Comparison of ENCODE assay signal across 8 mouse cellular contexts in genomic region chr16:37684634-37685441, GRCm38 (mm10). TPM values are rescaled to one million over a fixed set of nuclear protein-coding genes. Genes with fewer than 3 reads are reported as not detected.
DNase-seq lines count a peak whose midpoint lies in the region.

No protein-coding gene starts in this region.

- peak; percentile 84 for DNase-seq in Muller cell, postnatal 12 days (ENCODE audit: inconsistent ontology term)
- DNase-seq in cerebellum, adult 8-10 months, result peak; percentile 90
- DNase-seq in forelimb bud, embryonic 11.5 days (ENCODE audit: low read depth, low spot score), result peak; percentile 92
- DNase-seq in hindbrain, embryonic 10.5 days (ENCODE audit: low spot score), result peak; percentile 89
- peak; percentile 83 to 90 for DNase-seq in layer of hippocampus, postnatal 14 days (ENCODE audit: low spot score in 2 of 2)
- peak; percentile 88 for DNase-seq in lung, postnatal 14 days
- DNase-seq in retina, embryonic 14.5 days (ENCODE audit: low spot score), result peak; percentile 97
- DNase-seq in thymus, postnatal 4 days, result peak; percentile 86

- peak overlapping the region; percentile 95 for H3K27ac ChIP-seq in hindbrain, embryonic 10.5 days

- H3K27me3 ChIP-seq in hindbrain, embryonic 10.5 days (ENCODE audit: insufficient read depth, poor library complexity, severe bottlenecking), result no peaks in the 10 kb centered on the region

- peaks cover 52% of the 10 kb centered on the region for H3K4me1 ChIP-seq in hindbrain, embryonic 10.5 days (replicated peaks)

- H3K9me3 ChIP-seq in hindbrain, embryonic 10.5 days, result no peaks in the 10 kb centered on the region

- H3K4me3 ChIP-seq in hindbrain, embryonic 10.5 days, result peak overlapping the region; percentile 47

- WGBS in hindbrain, embryonic 10.5 days, result 3% methylated on average over 25 of the region's 25 CpGs

- H3K36me3 ChIP-seq in hindbrain, embryonic 10.5 days, result no peaks in the 10 kb centered on the region

RNA-seq across cellular contexts. Expression of gene Ndufb4, which starts 30.6 kb away (rescaled TPM):
- 47.6 and 54.3 TPM in 2 replicates for polyA plus RNA-seq in hindbrain, embryonic 10.5 days (2016; fragmentation: Nextera tagmentation; extraction: Ambion mirVana)
- 10 to 100 TPM; 70.0 to 84.8 TPM for total RNA-seq in layer of hippocampus, postnatal 14 days (2021)

Comparison
In these comparisons a context has a peak if more than half of its experiments do, and no peak if none do; other contexts are left out.
1. Peak in every context shown above with its lines: DNase-seq, H3K4me3 ChIP-seq and H3K27ac ChIP-seq.